Mouse (Mus musculus) stomach, embryonic 14.5 days (tissue): Measurements from ENCODE around the gene Trim2. TPM values are rescaled to one million over a fixed set of nuclear protein-coding genes. Genes with fewer than 3 reads are reported as not detected.

Source experiments
- ATAC-seq: fragments of 200-750 bp; cut with Nextera tagmentation; 2 replicates; pipeline ENCODE4 v1.8.0; 2017; ENCODE audit warnings: low read depth, moderate TSS enrichment; ENCODE audit not compliant: insufficient number of reproducible peaks, insufficient read depth, low FRiP score
- H3K27ac ChIP-seq: fragments of 300-500 bp; sonication (generic); 2 replicates; pipeline ENCODE4 v1.5.1; 2014; ENCODE audit warnings: mild to moderate bottlenecking, low read length, moderate library complexity, mixed read lengths
- H3K27me3 ChIP-seq: fragments of 300-500 bp; sonication (generic); 2 replicates; pipeline ENCODE4 v1.6.1; 2014; ENCODE audit warnings: low read length, control low read depth, mixed read lengths; ENCODE audit not compliant: control insufficient read depth, insufficient read depth
- H3K36me3 ChIP-seq: fragments of 300-500 bp; sonication (generic); 2 replicates; pipeline ENCODE4 v1.6.1; 2014; ENCODE audit warnings: mild to moderate bottlenecking, control low read depth, low read length, moderate library complexity, mixed read lengths; ENCODE audit not compliant: control insufficient read depth, insufficient read depth
- H3K4me1 ChIP-seq: fragments of 300-500 bp; sonication (generic); 2 replicates; pipeline ENCODE4 v1.6.1; 2014; ENCODE audit warnings: low read length, control low read depth, mixed read lengths; ENCODE audit not compliant: control insufficient read depth, insufficient read depth
- H3K4me2 ChIP-seq: fragments of 300-500 bp; sonication (generic); replicated peaks from 2 replicates; pipeline ENCODE4 v1.6.1; 2014; ENCODE audit warnings: low read depth, low read length, control low read depth
- H3K4me3 ChIP-seq: fragments of 300-500 bp; sonication (generic); 2 replicates; pipeline ENCODE4 v1.5.1; 2014; ENCODE audit warnings: low read depth, low read length, control low read depth
- H3K9ac ChIP-seq: fragments of 300-500 bp; sonication (generic); replicated peaks from 2 replicates; pipeline ENCODE4 v1.6.1; 2014; ENCODE audit warnings: low read depth, mild to moderate bottlenecking, control low read depth, low read length, moderate library complexity, mixed read lengths
- H3K9me3 ChIP-seq: fragments of 300-500 bp; sonication (generic); 2 replicates; pipeline ENCODE4 v1.6.1; 2016; ENCODE audit warnings: low read depth, low read length, control low read depth; ENCODE audit not compliant: control insufficient read depth
- WGBS: fragments of 180-500 bp; shearing (Covaris S2); extraction: QIAGEN DNeasy Blood & Tissue Kit; methylation state at CpG from one replicate; pipeline ENCODE4 v1.1.7; 2014; 5-methylcytosine and 5-hydroxymethylcytosine counted together
- polyA plus RNA-seq: library from polyadenylated mRNA; unstranded; fragments of >200 nt; fragmentation: Nextera tagmentation; extraction: Ambion mirVana; gene quantifications from 2 replicates; pipeline ENCODE4 v1.2.1, GENCODE M21; 2014

Gene Trim2
- polyA plus RNA-seq, 1 experiment from 2014 or later = 37.1 TPM

GRCm38 (mm10) chr3:84155558-84156006 is 151.1 kb downstream of the Trim2 start, which contains the start of gene Mnd1:
Gene Mnd1, minus strand, starts transcription at chr3:84155786.
- Histone ChIP-seq H3K27me3 (no peaks in the 10 kb centered on the region), H3K4me2 (peak within 1 kb of the TSS; percentile 85), H3K4me3 (peak within 1 kb of the TSS; percentile 42), H3K36me3 (no peaks in the 10 kb centered on the region), H3K4me1 (no peaks in the 10 kb centered on the region), H3K27ac (no peak within 1 kb of the TSS; the same call in 1 of the 2 replicates), H3K9me3 (no peaks in the 10 kb centered on the region), H3K9ac (peak within 1 kb of the TSS; percentile 31)
- peak; percentile 99 for ATAC-seq
- under 1% methylated on average over 29 of the region's 29 CpGs for WGBS

GRCm38 (mm10) chr3:84155146-84155545 is 151.5 kb downstream of the Trim2 start:
- under 1% methylated on average over 27 of the region's 27 CpGs for WGBS
- Histone ChIP-seq H3K9me3 (no peaks in the 10 kb centered on the region), H3K9ac (peak overlapping the region; percentile 31), H3K4me1 (no peaks in the 10 kb centered on the region), H3K27ac (no peak overlapping the region; the same call in 1 of the 2 replicates), H3K4me2 (peak overlapping the region; percentile 85), H3K4me3 (peak overlapping the region; percentile 42), H3K27me3 (no peaks in the 10 kb centered on the region), H3K36me3 (no peaks in the 10 kb centered on the region)
- peak; percentile 10; the same call in 1 of the 2 replicates for ATAC-seq

GRCm38 (mm10) chr3:84154721-84155141 is 151.9 kb downstream of the Trim2 start:
- Histone ChIP-seq H3K27ac (no peak overlapping the region), H3K4me2 (peak overlapping the region; percentile 85), H3K9me3 (no peaks in the 10 kb centered on the region), H3K27me3 (no peaks in the 10 kb centered on the region), H3K9ac (no peak overlapping the region; the same call in 1 of the 2 replicates), H3K36me3 (no peaks in the 10 kb centered on the region), H3K4me3 (peak overlapping the region; percentile 42), H3K4me1 (no peaks in the 10 kb centered on the region)
- ATAC-seq = no peak
- WGBS = 12% methylated on average over 12 of the region's 12 CpGs

GRCm38 (mm10) chr3:84149831-84150230 is 156.8 kb downstream of the Trim2 start:
- no peak overlapping the region for H3K4me3 ChIP-seq
- no peak overlapping the region for H3K9ac ChIP-seq
- H3K36me3 ChIP-seq = no peaks in the 10 kb centered on the region
- no peak for ATAC-seq
- no peaks in the 10 kb centered on the region for H3K27me3 ChIP-seq
- no peak overlapping the region for H3K4me2 ChIP-seq
- WGBS = 94% methylated on average over 3 of the region's 3 CpGs
- H3K4me1 ChIP-seq = no peaks in the 10 kb centered on the region
- no peaks in the 10 kb centered on the region for H3K9me3 ChIP-seq
- H3K27ac ChIP-seq = no peak overlapping the region

- no peaks in the 10 kb centered on the region for H3K36me3 ChIP-seq
- H3K4me1 ChIP-seq = no peaks in the 10 kb centered on the region
- H3K9me3 ChIP-seq = no peaks in the 10 kb centered on the region
- H3K27ac ChIP-seq = no peak overlapping the region
- WGBS = 53% methylated on average over 7 of the region's 7 CpGs
- H3K4me2 ChIP-seq = no peak overlapping the region
- H3K27me3 ChIP-seq = no peaks in the 10 kb centered on the region
- ATAC-seq = no peak
- H3K9ac ChIP-seq = no peak overlapping the region
- H3K4me3 ChIP-seq = no peak overlapping the region
These were observed 165.7 kb downstream of the Trim2 start for GRCm38 (mm10) chr3:84140947-84141346.

GRCm38 (mm10) chr3:84136509-84136908 is 170.2 kb downstream of the Trim2 start:
- Histone ChIP-seq H3K36me3 (no peaks in the 10 kb centered on the region), H3K27me3 (no peaks in the 10 kb centered on the region), H3K9me3 (no peaks in the 10 kb centered on the region), H3K9ac (no peak overlapping the region), H3K27ac (no peak overlapping the region), H3K4me3 (no peak overlapping the region), H3K4me1 (no peaks in the 10 kb centered on the region), H3K4me2 (no peak overlapping the region)
- WGBS = 74% methylated on average over 7 of the region's 7 CpGs
- no peak for ATAC-seq

GRCm38 (mm10) chr3:84135933-84136332 is 170.7 kb downstream of the Trim2 start:
- H3K4me1 ChIP-seq = 0 out of 2 replicates have a peak, but pooled peaks cover under 1% of the 10 kb centered on the region
- H3K4me3 ChIP-seq = no peak overlapping the region
- H3K27ac ChIP-seq = no peak overlapping the region
- H3K9me3 ChIP-seq = no peaks in the 10 kb centered on the region
- no peak overlapping the region for H3K4me2 ChIP-seq
- no peaks in the 10 kb centered on the region for H3K27me3 ChIP-seq
- H3K9ac ChIP-seq = no peak overlapping the region
- no peaks in the 10 kb centered on the region for H3K36me3 ChIP-seq
- WGBS = 77% methylated on average over 6 of the region's 6 CpGs
- ATAC-seq = no peak

GRCm38 (mm10) chr3:84135387-84135786 is 171.3 kb downstream of the Trim2 start:
- 32% methylated on average over 9 of the region's 9 CpGs for WGBS

GRCm38 (mm10) chr3:84131369-84131768 is 175.3 kb downstream of the Trim2 start:
- Histone ChIP-seq H3K27me3 (no peaks in the 10 kb centered on the region), H3K4me1 (peaks cover 11% of the 10 kb centered on the region; the same call in 1 of the 2 replicates), H3K36me3 (no peaks in the 10 kb centered on the region), H3K9ac (no peak overlapping the region), H3K27ac (no peak overlapping the region), H3K4me3 (no peak overlapping the region), H3K9me3 (no peaks in the 10 kb centered on the region), H3K4me2 (no peak overlapping the region)
- WGBS = 80% methylated on average over 3 of the region's 3 CpGs
- ATAC-seq = no peak

More at GRCm38 (mm10) chr3:84135387-84135786, 171.3 kb downstream of the Trim2 start:
- no peaks in the 10 kb centered on the region for H3K9me3 ChIP-seq
- no peaks in the 10 kb centered on the region for H3K36me3 ChIP-seq
- H3K4me3 ChIP-seq = no peak overlapping the region
- ATAC-seq = peak; percentile 88
- no peak overlapping the region for H3K9ac ChIP-seq
- no peak overlapping the region for H3K27ac ChIP-seq
- H3K4me1 ChIP-seq = 0 out of 2 replicates have a peak, but pooled peaks cover 2% of the 10 kb centered on the region
- no peak overlapping the region for H3K4me2 ChIP-seq
- H3K27me3 ChIP-seq = no peaks in the 10 kb centered on the region
